Mouse (Mus musculus): Measurements from ENCODE around the gene Gli3.

- TF ChIP-seq USF1 (IDR thresholded peaks at IDR 0.05; ENCODE audit: low read depth) (no peak), CTCF (IDR thresholded peaks at IDR 0.05; ENCODE audit: control insufficient read depth, insufficient read depth, insufficient read length) (no peak), MYOD1 (IDR thresholded peaks at IDR 0.05; ENCODE audit: control insufficient read depth, insufficient read length, low read depth) (no peak), MAX (IDR thresholded peaks at IDR 0.05) (no peak), MYOG (IDR thresholded peaks at IDR 0.05; ENCODE audit: control insufficient read depth, extremely low read depth, insufficient read length) (no peak), FOSL1 (IDR thresholded peaks at IDR 0.05; ENCODE audit: insufficient read depth, low read length, poor library complexity, severe bottlenecking) (no peak), CEBPB (IDR thresholded peaks at IDR 0.05; ENCODE audit: low read depth) (no peak)
Measured at GRCm38 (mm10) chr13:15556646-15557098, 93.6 kb downstream of the Gli3 start.
